Mouse (Mus musculus) embryo, embryonic 11.5 days (tissue): ENCODE data around the gene Krt81.

Source experiments
- DNase-seq: peaks from one replicate; pipeline ENCODE4 v3.0.0-alpha.2; 2012; ENCODE audit warnings: low read depth, low spot score

Gene Krt81

DNA sequence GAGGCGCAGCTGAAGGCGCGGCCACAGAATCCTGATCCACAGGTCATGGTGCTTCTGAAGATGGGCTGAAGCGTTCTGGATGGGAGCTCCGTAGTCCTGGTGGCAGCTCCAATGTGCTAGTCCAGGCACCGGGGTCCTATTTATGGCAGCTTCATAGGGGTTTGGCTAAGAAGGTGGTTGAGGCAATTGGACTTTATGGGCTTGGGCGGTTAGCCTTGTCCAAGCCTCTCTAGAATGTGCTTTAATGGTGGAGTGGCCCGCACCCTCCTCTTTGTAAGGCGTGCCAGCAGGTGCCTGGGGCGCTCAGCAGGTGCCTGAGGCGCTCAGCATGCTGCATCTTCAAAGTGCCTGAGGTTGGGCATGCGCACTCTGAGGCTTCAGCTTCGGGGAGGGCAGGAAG lies at the start of gene Krt81:
Gene Krt81, minus strand, starts transcription at position 101 of the 400 bp plus-strand sequence.
- no peak for DNase-seq

DNA sequence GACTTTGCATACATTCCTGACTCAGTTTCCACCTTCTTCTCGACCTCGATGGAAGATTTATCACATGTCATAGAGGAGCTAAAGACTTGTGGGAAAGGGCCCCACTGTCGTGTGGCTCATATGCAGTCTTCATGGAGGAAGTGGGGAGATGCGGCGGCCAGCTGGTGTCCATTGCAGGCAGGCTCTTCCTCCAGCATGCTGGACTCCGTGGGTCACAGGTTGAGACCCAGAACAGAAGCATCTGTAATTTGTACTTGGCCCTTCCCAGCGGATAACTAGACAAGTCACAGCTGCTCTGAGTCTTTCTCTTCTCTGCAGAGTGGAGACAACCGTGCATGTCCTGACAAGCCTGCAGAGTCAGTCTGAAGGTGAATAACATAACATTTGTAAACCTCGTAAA lies 44.7 kb upstream of the Krt81 start:
- no peak for DNase-seq

DNA sequence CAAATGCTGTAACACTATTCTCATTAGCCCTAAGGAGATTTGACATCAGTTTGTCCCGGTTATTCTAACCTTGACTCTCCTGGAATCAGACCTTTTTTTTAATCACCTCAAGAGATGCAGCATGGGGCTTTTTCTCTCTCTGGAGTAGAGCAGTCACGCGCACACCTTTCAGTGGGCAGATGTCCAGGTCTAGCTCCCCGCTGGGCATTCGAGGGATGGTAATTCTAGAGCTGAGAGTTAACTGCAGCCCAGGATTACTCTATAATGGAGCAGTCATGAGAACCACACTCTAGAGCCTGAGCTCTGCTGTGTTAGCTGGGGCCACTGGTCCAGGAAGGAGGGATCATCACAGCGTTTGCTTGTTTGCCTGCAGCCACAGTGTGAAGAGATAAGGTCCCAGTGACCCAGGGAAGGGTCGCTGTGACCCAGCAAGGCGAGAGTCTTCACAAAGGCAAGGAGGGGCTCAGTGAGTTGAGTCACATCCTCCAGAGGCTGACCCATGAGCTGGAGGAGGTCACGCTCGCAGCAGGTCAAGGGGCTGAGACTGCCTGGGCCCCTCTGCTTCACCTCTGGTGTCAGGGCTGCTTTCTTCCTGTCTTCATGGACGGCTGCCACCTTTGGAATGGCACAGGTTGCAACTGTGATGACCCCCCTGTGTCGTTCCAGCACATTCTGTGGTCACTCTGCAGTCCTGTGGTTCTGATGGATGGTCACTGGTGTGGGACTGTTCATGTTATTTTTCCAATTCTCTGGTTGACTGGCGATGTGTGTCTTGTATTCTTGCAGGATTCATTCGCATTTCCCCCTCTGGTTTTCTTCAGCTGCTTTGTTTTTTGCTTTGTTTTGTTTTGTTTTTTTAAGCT lies 43.6 kb upstream of the Krt81 start:
- no peak for DNase-seq

DNA sequence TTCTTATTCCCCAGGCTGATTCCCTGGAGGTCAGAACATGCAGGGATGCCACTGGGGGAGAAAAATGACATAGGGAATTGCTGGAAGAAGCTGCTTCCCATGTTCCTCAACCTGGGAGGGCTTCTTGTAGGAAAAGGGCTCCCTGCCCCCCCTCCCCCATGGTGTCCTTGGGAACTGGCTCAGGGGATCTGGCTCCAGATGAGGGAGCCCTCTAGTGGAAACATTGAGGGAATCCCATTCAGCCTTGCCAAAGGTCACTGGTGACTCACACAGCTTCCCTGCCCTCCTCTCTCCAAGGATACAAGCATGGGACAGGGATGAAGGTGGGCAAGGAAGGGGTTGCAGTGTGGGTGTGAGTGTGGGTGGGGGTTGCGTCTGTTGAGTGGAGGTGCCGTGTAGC lies 33.6 kb upstream of the Krt81 start:
- peak; percentile 17 for DNase-seq

DNA sequence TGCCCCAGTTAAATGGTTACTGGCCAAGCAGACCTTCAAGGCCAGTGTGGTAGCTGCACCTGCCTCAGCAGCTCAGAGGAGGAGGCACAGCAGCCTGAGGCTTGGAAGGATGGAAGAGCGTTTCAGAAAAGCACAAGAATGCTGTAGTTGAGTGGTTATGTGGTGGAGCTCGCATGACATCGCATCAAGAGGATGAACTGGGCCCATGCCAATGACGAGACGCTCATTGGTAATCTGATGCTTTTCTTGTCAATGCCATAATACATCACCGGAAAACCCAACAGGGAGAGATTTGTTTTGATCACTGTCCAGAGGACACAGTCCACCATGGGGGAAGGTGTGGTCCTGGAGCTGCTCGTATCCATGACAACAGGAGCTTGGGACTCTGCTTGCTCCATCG lies 31.7 kb upstream of the Krt81 start:
- DNase-seq: no peak

GRCm38 (mm10) chr15:101494203-101494602 lies 30.7 kb upstream of the Krt81 start:
- DNase-seq: no peak

DNA sequence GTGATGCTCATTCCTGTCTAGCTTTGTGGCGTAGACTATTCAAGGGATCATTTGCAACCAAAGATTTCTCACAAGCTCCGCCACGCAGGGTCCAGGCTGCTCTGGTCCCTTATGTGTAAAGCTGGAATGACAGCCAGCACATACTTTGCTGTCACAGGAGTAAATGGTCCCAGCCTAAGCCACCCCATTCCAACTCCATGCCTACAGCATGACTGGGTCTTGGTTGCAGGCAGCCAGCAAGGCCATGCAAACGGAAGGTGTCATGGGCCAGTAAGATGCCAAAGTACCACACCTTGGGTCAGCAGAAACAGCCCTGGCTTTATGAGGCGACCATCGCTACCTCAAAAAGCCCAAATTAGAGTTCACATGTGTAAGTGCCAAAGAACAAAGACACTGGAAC lies 30.2 kb upstream of the Krt81 start:
- DNase-seq: no peak

GRCm38 (mm10) chr15:101492718-101493117 lies 29.2 kb upstream of the Krt81 start:
- DNase-seq: no peak

GRCm38 (mm10) chr15:101491431-101491830 lies 27.9 kb upstream of the Krt81 start, which contains the start of gene Krt83:
Gene Krt83 (minus strand): TSS chr15:101491512.
- DNase-seq: no peak

GRCm38 (mm10) chr15:101485911-101486635 lies 22.5 kb upstream of the Krt81 start:
- DNase-seq: no peak

GRCm38 (mm10) chr15:101484939-101485338 lies 21.4 kb upstream of the Krt81 start:
- no peak for DNase-seq

GRCm38 (mm10) chr15:101483646-101484045 lies 20.1 kb upstream of the Krt81 start:
- DNase-seq: no peak

- no peak for DNase-seq
Measured at GRCm38 (mm10) chr15:101482056-101482455, 18.5 kb upstream of the Krt81 start.

DNA sequence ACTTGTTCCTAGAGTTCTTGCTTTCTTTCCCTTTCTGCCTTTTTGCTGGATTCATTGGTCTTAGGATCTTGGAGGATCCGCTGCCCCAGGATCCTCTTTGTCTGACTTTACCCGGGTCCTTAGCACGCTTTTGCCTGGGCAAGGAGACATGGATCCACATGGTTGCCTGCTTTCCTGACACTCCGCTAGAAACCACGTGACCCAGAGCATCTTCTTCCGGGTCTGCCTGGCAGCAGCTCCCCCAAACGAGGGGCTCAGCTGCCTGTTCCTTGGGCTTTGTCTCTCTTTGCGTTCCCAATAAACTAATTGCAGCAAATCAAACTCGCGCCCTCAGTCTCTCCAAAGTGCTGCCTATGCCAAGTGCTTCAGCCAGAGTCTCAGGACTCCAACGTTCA lies 16.1 kb upstream of the Krt81 start:
- no peak for DNase-seq

DNA sequence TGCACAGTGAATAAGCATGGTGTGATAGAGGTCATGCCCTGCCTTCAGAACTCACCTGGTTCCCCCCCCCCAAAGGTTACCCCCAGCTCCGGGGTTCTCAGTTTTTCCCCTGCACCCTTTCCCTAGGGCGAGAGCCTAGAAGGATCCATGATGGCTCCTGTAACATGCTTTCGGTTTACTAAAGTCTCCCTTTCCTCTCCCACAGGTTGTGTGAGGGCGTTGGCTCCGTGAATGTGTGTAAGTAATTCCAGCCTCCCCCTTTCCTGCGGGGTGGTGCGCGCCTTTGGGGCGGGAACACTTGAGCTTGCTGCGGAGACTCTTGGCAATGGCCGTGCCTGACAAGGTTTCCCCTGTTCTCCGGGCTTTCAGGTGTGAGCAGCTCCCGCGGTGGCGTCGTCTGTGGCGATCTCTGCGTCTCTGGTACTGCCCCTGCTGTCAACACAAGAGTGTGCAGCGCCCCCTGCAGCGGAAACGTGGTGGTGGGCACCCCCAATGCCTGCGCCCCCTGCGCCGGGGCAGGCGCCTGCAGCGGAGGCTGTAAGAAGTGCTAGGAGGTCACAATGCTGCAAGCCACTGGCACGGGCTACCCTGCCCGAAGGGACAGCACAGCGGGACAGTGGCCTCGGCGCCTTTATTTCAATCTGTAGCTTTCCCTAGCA lies 15.6 kb upstream of the Krt81 start:
- DNase-seq: peak; percentile 22

- DNase-seq: peak; percentile 41
Measured at GRCm38 (mm10) chr15:101472952-101473528, 9.5 kb upstream of the Krt81 start, which contains the start of gene Krt86. Gene Krt86 (plus strand): TSS chr15:101473478.

DNA sequence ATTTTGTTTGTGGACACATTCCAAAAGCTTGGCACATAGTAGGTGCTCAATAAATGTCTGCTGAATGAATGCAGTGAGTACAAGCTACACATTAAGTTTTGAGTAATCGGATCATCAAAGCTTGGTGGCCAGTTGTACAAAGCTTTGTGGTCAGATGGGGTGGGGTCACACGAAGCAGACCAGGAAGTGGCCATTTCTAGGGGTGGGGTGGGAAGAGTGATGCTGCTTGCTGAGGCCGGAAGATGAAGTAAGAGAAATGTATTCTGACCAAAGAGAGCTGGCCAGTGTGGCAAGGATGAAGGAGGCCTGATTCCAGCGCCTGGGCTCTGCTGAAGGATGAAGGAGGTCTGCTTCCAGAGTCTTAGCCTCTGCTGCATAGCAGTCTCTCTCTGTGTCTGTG lies 5.5 kb upstream of the Krt81 start:
- DNase-seq: no peak

DNA sequence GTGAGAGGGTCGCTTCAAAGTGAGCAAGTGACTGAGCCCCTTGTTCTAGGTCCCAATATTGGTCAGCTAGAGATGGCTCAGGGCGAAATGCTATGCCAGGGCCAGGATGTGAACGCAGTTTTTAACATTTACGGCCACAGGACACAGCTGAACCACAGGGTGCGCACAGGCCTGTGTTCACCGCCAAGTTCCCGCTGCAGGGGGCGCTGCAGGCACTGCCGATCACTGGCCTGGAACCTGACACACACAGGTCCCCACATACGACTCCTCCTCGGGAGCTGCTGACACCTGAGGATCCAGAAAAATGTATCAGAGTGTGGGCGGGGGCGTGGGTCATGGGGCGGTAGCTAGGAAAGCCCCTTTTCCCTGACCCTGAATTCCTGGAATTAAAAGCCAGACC lies 4.3 kb downstream of the Krt81 start:
- no peak for DNase-seq

- DNase-seq: no peak
Measured at GRCm38 (mm10) chr15:101458361-101458930, 5.1 kb downstream of the Krt81 start.

DNA sequence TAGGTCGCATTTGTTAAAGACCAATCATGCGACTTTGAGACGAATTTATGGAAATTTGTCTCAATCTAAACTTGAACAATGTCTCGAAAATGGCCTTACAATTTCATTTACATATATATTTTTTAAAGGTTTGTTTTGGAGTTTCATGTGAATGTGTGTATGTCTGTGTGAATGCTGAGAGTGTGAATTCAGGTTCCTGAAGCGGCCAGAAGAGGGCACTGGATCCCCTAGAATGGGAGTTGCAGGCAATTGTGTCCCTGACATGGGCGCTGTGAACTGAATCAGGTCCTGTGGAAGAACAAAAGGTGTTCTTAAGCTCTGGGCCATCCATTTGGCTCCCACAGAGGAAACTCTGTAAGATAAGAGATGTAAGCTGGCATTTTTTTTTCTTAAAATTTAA lies 7.7 kb downstream of the Krt81 start:
- no peak for DNase-seq

DNA sequence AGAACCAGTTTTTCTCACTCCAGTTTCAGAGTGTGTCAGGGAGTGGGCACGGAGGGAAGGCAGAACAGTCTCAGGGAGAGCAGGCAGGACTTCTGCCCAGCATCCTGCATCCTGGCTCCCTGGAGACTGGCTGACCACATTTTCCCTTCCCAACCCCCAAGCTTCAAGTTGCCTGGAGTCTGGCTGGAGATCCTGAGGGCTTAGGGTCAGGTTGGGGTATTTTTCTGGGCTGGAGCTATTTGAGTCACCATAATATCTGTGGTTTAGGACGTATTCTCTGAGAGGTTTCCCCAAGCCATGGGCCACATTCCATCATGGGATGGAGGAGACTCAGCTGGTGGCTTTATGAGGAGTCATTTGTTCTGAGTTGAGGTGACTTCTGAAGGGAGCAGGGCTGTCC lies 8.3 kb downstream of the Krt81 start:
- no peak for DNase-seq

DNA sequence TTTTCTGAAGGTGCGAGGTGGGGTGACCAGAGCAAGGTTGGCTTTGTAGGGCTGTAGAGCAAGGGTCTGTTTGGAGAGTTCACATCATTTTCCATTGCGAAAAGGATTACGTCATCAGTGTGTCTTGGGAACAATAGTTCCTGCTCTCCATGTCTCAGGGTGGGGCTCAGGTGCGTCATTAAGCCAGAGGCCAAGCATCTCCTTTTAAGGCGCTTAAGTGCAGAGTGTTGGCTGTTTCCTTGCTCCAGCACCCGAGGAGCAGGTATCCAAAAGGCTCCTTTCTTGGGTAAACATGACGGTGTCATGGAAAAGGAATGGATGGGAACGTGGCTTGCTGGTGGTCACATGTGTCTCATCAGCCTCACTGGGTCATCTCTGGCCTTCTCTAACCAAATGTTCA lies 8.8 kb downstream of the Krt81 start:
- no peak for DNase-seq
